Mouse (Mus musculus) midbrain, embryonic 16.5 days (tissue): Measurements from ENCODE around the gene Defb28. TPM values are rescaled to one million over a fixed set of nuclear protein-coding genes. Genes with fewer than 3 reads are reported as not detected.

Source experiments
- polyA plus RNA-seq: library from polyadenylated mRNA; unstranded; fragments of >200 nt; fragmentation: Nextera tagmentation; extraction: Ambion mirVana; gene quantifications from 2 replicates; pipeline ENCODE4 v1.2.1, GENCODE M21; 2015

Gene Defb28
- polyA plus RNA-seq, 1 experiment from 2014 or later: not detected

Other genes starting within 250 kb of the Defb28 start
- 33.6 and 34.2 TPM in 2 replicates for gene Tbc1d20, start 224.4 kb upstream of the Defb28 start, polyA plus RNA-seq
- gene Rbck1, start 185.6 kb upstream of the Defb28 start, polyA plus RNA-seq: 101 and 104 TPM in 2 replicates
- 1.9 and 2.4 TPM in 2 replicates for gene Trib3, start 174.2 kb upstream of the Defb28 start, polyA plus RNA-seq
- gene Nrsn2, start 141.6 kb upstream of the Defb28 start, polyA plus RNA-seq: 50.8 and 64.8 TPM in 2 replicates
- gene Sox12, start 120.2 kb upstream of the Defb28 start, polyA plus RNA-seq: 12.1 and 14.0 TPM in 2 replicates
- gene Zcchc3, start 103.2 kb upstream of the Defb28 start, polyA plus RNA-seq: 12.6 and 14.7 TPM in 2 replicates
- gene 6820408C15Rik, start 102.7 kb upstream of the Defb28 start, polyA plus RNA-seq: 1.7 and 1.8 TPM in 2 replicates
- gene Defb23, start 53.6 kb upstream of the Defb28 start, polyA plus RNA-seq: not detected in 2 replicates
- gene Defb20, start 41.2 kb upstream of the Defb28 start, polyA plus RNA-seq: not detected in 2 replicates
- gene Defb22, start 28.1 kb upstream of the Defb28 start, polyA plus RNA-seq: not detected in 2 replicates
- gene Defb26, start 6.6 kb upstream of the Defb28 start, polyA plus RNA-seq: not detected in 2 replicates
- not detected in 2 replicates for gene Defb29, start 21.8 kb downstream of the Defb28 start, polyA plus RNA-seq
- not detected in 2 replicates for gene Gm17416, start 51.1 kb downstream of the Defb28 start, polyA plus RNA-seq
- gene Defb21, start 54.5 kb downstream of the Defb28 start, polyA plus RNA-seq: not detected in 2 replicates
- gene Defb19, start 62.1 kb downstream of the Defb28 start, polyA plus RNA-seq: not detected in 2 replicates
- not detected in 2 replicates for gene Defb45, start 81.1 kb downstream of the Defb28 start, polyA plus RNA-seq
- gene Defb36, start 86.1 kb downstream of the Defb28 start, polyA plus RNA-seq: not detected in 2 replicates
- not detected in 2 replicates for gene Defb25, start 104.8 kb downstream of the Defb28 start, polyA plus RNA-seq
- 0.45 and 0.89 TPM in 2 replicates for gene Rem1, start 108.7 kb downstream of the Defb28 start, polyA plus RNA-seq
- 181 and 187 TPM in 2 replicates for gene H13, start 151.2 kb downstream of the Defb28 start, polyA plus RNA-seq
- gene Mcts2, start 168.8 kb downstream of the Defb28 start, polyA plus RNA-seq: 31.1 and 34.4 TPM in 2 replicates
- gene Id1, start 218.0 kb downstream of the Defb28 start, polyA plus RNA-seq: 23.7 and 35.7 TPM in 2 replicates
- gene Cox4i2, start 235.9 kb downstream of the Defb28 start, polyA plus RNA-seq: 5.0 and 5.4 TPM in 2 replicates